Mouse (Mus musculus) lung, postnatal 0 days (tissue): ENCODE measurements around the gene Ugt1a8.

ENCODE experiments used
- CTCF ChIP-seq: IDR thresholded peaks from 2 replicates; pipeline ENCODE4 v1.5.1; 2016; ENCODE audit warnings: antibody characterized with exemption, mild to moderate bottlenecking
- EP300 ChIP-seq: IDR thresholded peaks from 2 replicates; pipeline ENCODE4 v1.6.1; 2016; ENCODE audit warnings: antibody characterized with exemption, mild to moderate bottlenecking, control low read depth

DNA sequence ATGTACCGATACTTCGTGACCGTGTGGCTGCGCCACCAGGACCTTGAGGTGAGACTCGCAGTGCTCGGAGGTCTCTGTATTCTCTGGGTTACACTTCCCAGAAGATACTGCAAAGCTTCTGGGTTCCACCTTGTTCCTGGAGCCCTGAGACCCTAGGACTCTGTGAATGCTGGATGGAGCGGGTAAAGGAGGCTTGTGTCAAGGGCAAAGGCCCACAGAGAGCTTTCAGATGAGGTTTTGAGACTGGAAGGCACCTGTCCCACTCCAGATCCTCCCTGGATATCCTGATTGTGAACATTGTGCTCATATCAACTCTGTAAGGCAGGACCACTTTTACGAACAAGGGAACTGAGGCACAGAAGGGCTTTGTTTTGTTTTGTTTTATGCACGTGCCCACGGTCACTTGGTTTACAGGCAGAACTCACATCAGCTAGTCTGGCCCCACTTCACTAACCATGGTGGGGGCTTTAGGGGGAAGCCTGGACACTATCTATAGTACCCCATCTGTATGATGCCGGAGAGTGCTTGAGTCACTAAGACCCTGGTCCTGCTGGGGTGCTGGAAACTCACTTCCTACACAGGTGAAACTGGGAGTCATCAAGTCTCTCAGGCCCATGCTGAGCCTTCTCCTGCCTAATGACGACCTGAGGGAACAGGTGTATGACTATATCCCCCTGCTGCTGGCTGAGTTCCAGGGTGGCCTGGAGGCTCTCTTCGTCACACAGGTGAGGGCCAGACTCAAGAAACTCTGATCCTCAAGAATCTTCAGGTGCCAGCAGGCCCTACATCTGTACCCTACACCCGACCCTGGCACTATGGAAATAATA lies 146.0 kb downstream of the Ugt1a8 start:
- TF ChIP-seq CTCF (no peak), EP300 (no peak)
